ENCODE assay signal across 18 mouse cellular contexts in the genomic region with DNA sequence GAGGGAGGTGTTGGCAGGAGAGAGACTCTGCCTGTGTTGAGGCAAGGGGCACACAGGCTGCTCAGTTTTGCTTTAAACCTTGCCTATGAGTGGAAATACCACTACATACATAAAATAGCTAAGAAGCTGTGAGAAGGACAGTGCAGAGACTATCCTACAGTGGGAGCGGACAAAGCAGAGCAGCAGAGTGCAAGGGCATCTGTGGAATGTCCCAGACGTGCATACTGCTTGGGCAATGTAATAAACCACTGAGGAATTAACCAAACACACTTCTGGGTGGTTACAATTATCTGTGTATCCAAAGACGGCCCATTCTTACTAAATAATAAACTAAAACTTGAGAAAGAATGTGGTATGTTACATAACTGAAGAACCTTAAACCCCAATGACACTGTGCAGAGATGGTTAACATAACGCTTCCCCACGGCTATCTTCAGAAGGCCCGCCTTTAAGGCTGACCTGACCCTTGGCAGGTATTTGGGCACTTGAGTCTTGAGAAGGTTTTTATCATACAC. TPM values are rescaled to one million over a fixed set of nuclear protein-coding genes. Genes with fewer than 3 reads are reported as not detected.
DNase-seq lines count a peak whose midpoint lies in the region; ATAC-seq and TF ChIP-seq lines count a peak whose summit lies in the region.
"Had no signal": no experiment of that assay in that cellular context is flagged by ENCODE, and none has a peak within 500 bp of the region (broad histone marks: within the 10 kb centered on the region; RNA-seq: fewer than 3 reads in every experiment).

No protein-coding gene starts in this region.

- 73% methylated on average over 6 of the region's 6 CpGs for WGBS in heart, embryonic 11.5 days (ENCODE audit: insufficient replicate concordance)
- 85% methylated on average over 6 of the region's 6 CpGs for whole genome bisulfite sequencing in kidney, embryonic 15.5 days

- H3K27me3 ChIP-seq in heart, embryonic 11.5 days (ENCODE audit: control insufficient read depth, insufficient read depth, low read length), result no peaks in the 10 kb centered on the region
- H3K27me3 ChIP-seq in kidney, embryonic 15.5 days, result no peaks in the 10 kb centered on the region
- no peaks in the 10 kb centered on the region for H3K27me3 ChIP-seq in ES-Bruce4 (ENCODE audit: control insufficient read depth, insufficient read depth, low read length, poor library complexity, severe bottlenecking)
- H3K27me3 ChIP-seq: embryonic facial prominence, embryonic 13.5 days; midbrain, embryonic 12.5 days had no signal

- no peak overlapping the region for H3K4me2 ChIP-seq in heart, embryonic 11.5 days
- no peak overlapping the region for H3K4me2 ChIP-seq in kidney, embryonic 15.5 days
- H3K4me2 ChIP-seq: embryonic facial prominence, embryonic 13.5 days; midbrain, embryonic 12.5 days had no signal

- H3K9ac ChIP-seq in heart, embryonic 11.5 days (ENCODE audit: low read depth, low read length), result no peak overlapping the region
- H3K9ac ChIP-seq in kidney, embryonic 15.5 days, result no peak overlapping the region
- no peak overlapping the region for H3K9ac ChIP-seq in ES-Bruce4 (ENCODE audit: low read depth, poor library complexity, severe bottlenecking)
- H3K9ac ChIP-seq: embryonic facial prominence, embryonic 13.5 days; midbrain, embryonic 12.5 days had no signal

- H3K36me3 ChIP-seq in heart, embryonic 11.5 days (ENCODE audit: control insufficient read depth, insufficient read depth, low read length), result peaks cover 33% of the 10 kb centered on the region
- peaks cover 81% of the 10 kb centered on the region for H3K36me3 ChIP-seq in kidney, embryonic 15.5 days
- peaks cover 54% of the 10 kb centered on the region for H3K36me3 ChIP-seq in ES-Bruce4 (ENCODE audit: control insufficient read depth, insufficient read depth, low read length, poor library complexity, severe bottlenecking)

- peak overlapping the region; percentile 37 for H3K27ac ChIP-seq in heart, embryonic 11.5 days (ENCODE audit: low read depth, low read length)
- no peak overlapping the region for H3K27ac ChIP-seq in kidney, embryonic 15.5 days
- peak overlapping the region; percentile 70 for H3K27ac ChIP-seq in ES-Bruce4 (ENCODE audit: insufficient read depth, low read length)
- H3K27ac ChIP-seq in brown adipose tissue, adult 24 weeks (replicated peaks; ENCODE audit: low read depth, low read length), result peak overlapping the region; percentile 99
- H3K27ac ChIP-seq: embryonic facial prominence, embryonic 13.5 days; hindbrain, embryonic 10.5 days; kidney, postnatal 0 days; left cerebral cortex, adult 2 months; limb, embryonic 10.5 days; midbrain, embryonic 12.5 days had no signal

- TF ChIP-seq CTCF in ES-Bruce4 (IDR thresholded peaks at IDR 0.05; ENCODE audit: low read depth, low read length), result no peak

- peaks cover 25% of the 10 kb centered on the region for H3K4me1 ChIP-seq in heart, embryonic 11.5 days (ENCODE audit: control insufficient read depth, insufficient read depth, low read length)
- peaks cover 10% of the 10 kb centered on the region; the same call in 1 of the 2 replicates for H3K4me1 ChIP-seq in kidney, embryonic 15.5 days
- H3K4me1 ChIP-seq in ES-Bruce4 (ENCODE audit: control insufficient read depth, insufficient read depth, low read length), result peaks cover 6% of the 10 kb centered on the region
- peaks cover 48% of the 10 kb centered on the region for H3K4me1 ChIP-seq in brown adipose tissue, adult 24 weeks (ENCODE audit: control insufficient read depth, insufficient read depth, insufficient read length, low read length)
- H3K4me1 ChIP-seq: embryonic facial prominence, embryonic 13.5 days; limb, embryonic 10.5 days; midbrain, embryonic 12.5 days had no signal

- no peak for TF ChIP-seq EP300 in ES-Bruce4 (IDR thresholded peaks at IDR 0.05; ENCODE audit: insufficient read depth, low read depth, low read length)

- TF ChIP-seq POLR2A in ES-Bruce4 (IDR thresholded peaks at IDR 0.05; ENCODE audit: insufficient read depth, low read length), result no peak

- no peak overlapping the region for H3K4me3 ChIP-seq in heart, embryonic 11.5 days (ENCODE audit: low read depth, low read length)
- H3K4me3 ChIP-seq in kidney, embryonic 15.5 days (replicated peaks), result no peak overlapping the region
- H3K4me3 ChIP-seq in ES-Bruce4 (ENCODE audit: low read depth, low read length), result no peak overlapping the region
- H3K4me3 ChIP-seq in brown adipose tissue, adult 24 weeks (ENCODE audit: insufficient read depth, low read depth, low read length), result no peak overlapping the region
- H3K4me3 ChIP-seq: embryonic facial prominence, embryonic 13.5 days; hindbrain, embryonic 10.5 days; left cerebral cortex, adult 2 months; limb, embryonic 10.5 days; midbrain, embryonic 12.5 days had no signal

- no peak for DNase-seq in heart, adult 8-10 months (ENCODE audit: low spot score)
- DNase-seq in kidney, adult 9 months, result peak; percentile 60
- DNase-seq in thymus, postnatal 25 days, result no peak
- DNase-seq in right cerebral cortex, postnatal 14 days, result no peak
- DNase-seq: B cell, adult 2 months; gastrocnemius, postnatal 10 days; lung, postnatal 36 days; thymus, postnatal 36 days had no signal

- H3K9me3 ChIP-seq in heart, embryonic 11.5 days (replicated peaks; ENCODE audit: control insufficient read depth, low read length), result no peaks in the 10 kb centered on the region
- H3K9me3 ChIP-seq in kidney, embryonic 15.5 days (replicated peaks), result no peaks in the 10 kb centered on the region
- H3K9me3 ChIP-seq in ES-Bruce4 (replicated peaks; ENCODE audit: control insufficient read depth, insufficient read depth, low read length, poor library complexity, severe bottlenecking), result no peaks in the 10 kb centered on the region
- H3K9me3 ChIP-seq: embryonic facial prominence, embryonic 13.5 days; hindbrain, embryonic 10.5 days; limb, embryonic 10.5 days; midbrain, embryonic 12.5 days had no signal

- ATAC-seq in heart, embryonic 11.5 days (replicated peaks; ENCODE audit: insufficient number of reproducible peaks, low FRiP score, low TSS enrichment), result no peak
- no peak for ATAC-seq in kidney, embryonic 15.5 days (replicated peaks; ENCODE audit: low FRiP score)

RNA-seq across cellular contexts. Expression of a gene that starts 18.3 kb away (rescaled TPM):
- polyA plus RNA-seq in heart, embryonic 11.5 days (2014; fragmentation: Nextera tagmentation; extraction: Ambion mirVana), result 103 and 108 TPM in 2 replicates
- total RNA-seq in heart, adult 8-10 months (2022), result 100 to 1,000 TPM; 265 to 313 (median 289) TPM
- 179 and 189 TPM in 2 replicates for polyA plus RNA-seq in kidney, embryonic 15.5 days (2015; fragmentation: Nextera tagmentation; extraction: Ambion mirVana)
- 372 TPM in 2 replicates for polyA plus RNA-seq in ES-Bruce4 (2011; ENCODE audit: insufficient read depth, insufficient read length, low read depth, missing spikeins)
- 499 and 545 TPM in 2 replicates for polyA plus RNA-seq in brown adipose tissue, adult 24 weeks (2012; ENCODE audit: insufficient read depth, insufficient read length, missing spikeins)

RNA-seq across cellular contexts. Expression of a gene that starts 28.4 kb away (rescaled TPM):
- 815 and 827 TPM in 2 replicates for polyA plus RNA-seq in heart, embryonic 11.5 days (2014; fragmentation: Nextera tagmentation; extraction: Ambion mirVana)
- total RNA-seq in heart, adult 8-10 months (2022), result 100 to 1,000 TPM; 312 to 583 (median 421) TPM
- polyA plus RNA-seq in kidney, embryonic 15.5 days (2015; fragmentation: Nextera tagmentation; extraction: Ambion mirVana), result 70.0 and 72.9 TPM in 2 replicates
- 426 and 500 TPM in 2 replicates for polyA plus RNA-seq in ES-Bruce4 (2011; ENCODE audit: insufficient read depth, insufficient read length, low read depth, missing spikeins)
- polyA plus RNA-seq in brown adipose tissue, adult 24 weeks (2012; ENCODE audit: insufficient read depth, insufficient read length, missing spikeins), result 233 and 423 TPM in 2 replicates

RNA-seq across cellular contexts. Expression of a gene that starts 58.2 kb away (rescaled TPM):
- 0.93 and 2.3 TPM in 2 replicates for polyA plus RNA-seq in heart, embryonic 11.5 days (2014; fragmentation: Nextera tagmentation; extraction: Ambion mirVana)
- under 1 TPM in 3 of 4 experiments, not detected in 1; 0.44 to 0.53 (median 0.46) TPM for total RNA-seq in heart, adult 8-10 months (2022)
- polyA plus RNA-seq in kidney, embryonic 15.5 days (2015; fragmentation: Nextera tagmentation; extraction: Ambion mirVana), result 9.6 and 10.1 TPM in 2 replicates
- 6.3 and 9.5 TPM in 2 replicates for polyA plus RNA-seq in ES-Bruce4 (2011; ENCODE audit: insufficient read depth, insufficient read length, low read depth, missing spikeins)
- polyA plus RNA-seq in brown adipose tissue, adult 24 weeks (2012; ENCODE audit: insufficient read depth, insufficient read length, missing spikeins), result 2.9 and 6.7 TPM in 2 replicates
